In genomic region chr16:5168829-5169228, GRCm38 (mm10) we compare ENCODE assay signal across 18 mouse cellular contexts. TPM values are rescaled to one million over a fixed set of nuclear protein-coding genes. Genes with fewer than 3 reads are reported as not detected.
DNase-seq lines count a peak whose midpoint lies in the region; ATAC-seq lines count a peak whose summit lies in the region.
"Had no signal": no experiment of that assay in that cellular context is flagged by ENCODE, and none has a peak within 500 bp of the region (broad histone marks: within the 10 kb centered on the region; RNA-seq: fewer than 3 reads in every experiment).

No protein-coding gene starts in this region.

- peaks cover 10% of the 10 kb centered on the region for H3K9me3 ChIP-seq in megakaryocyte, embryonic 14.5 days
- no peaks in the 10 kb centered on the region for H3K9me3 ChIP-seq in hindbrain, embryonic 16.5 days (ENCODE audit: control insufficient read depth, low read length)
- H3K9me3 ChIP-seq: forebrain, embryonic 15.5 days; midbrain, embryonic 12.5 days had no signal

- H3K4me2 ChIP-seq in hindbrain, embryonic 16.5 days (ENCODE audit: low read length): no peak overlapping the region
- H3K4me2 ChIP-seq: forebrain, embryonic 15.5 days; midbrain, embryonic 12.5 days had no signal

- H3K4me3 ChIP-seq in megakaryocyte, embryonic 14.5 days (replicated peaks): peak overlapping the region; percentile 65
- no peak overlapping the region for H3K4me3 ChIP-seq in hindbrain, embryonic 16.5 days (ENCODE audit: low read length)
- H3K4me3 ChIP-seq: forebrain, embryonic 15.5 days; midbrain, embryonic 12.5 days had no signal

- peaks cover 55% of the 10 kb centered on the region for H3K4me1 ChIP-seq in megakaryocyte, embryonic 14.5 days
- H3K4me1 ChIP-seq in hindbrain, embryonic 16.5 days (ENCODE audit: control insufficient read depth, insufficient read depth, low read depth, low read length): no peaks in the 10 kb centered on the region
- H3K4me1 ChIP-seq: forebrain, embryonic 15.5 days; midbrain, embryonic 12.5 days had no signal

- no peaks in the 10 kb centered on the region for H3K36me3 ChIP-seq in megakaryocyte, embryonic 14.5 days (replicated peaks; ENCODE audit: low read length)
- no peaks in the 10 kb centered on the region for H3K36me3 ChIP-seq in hindbrain, embryonic 16.5 days (ENCODE audit: control insufficient read depth, insufficient read depth, low read length)
- H3K36me3 ChIP-seq: forebrain, embryonic 15.5 days; midbrain, embryonic 12.5 days had no signal

- WGBS in hindbrain, embryonic 16.5 days: 82% methylated on average over 5 of the region's 5 CpGs

- ATAC-seq in megakaryocyte, adult 5-6 weeks (ENCODE audit: poor library complexity, severe bottlenecking): no peak
- ATAC-seq in hindbrain, embryonic 16.5 days: no peak
- ATAC-seq: CD4-positive, CD25-positive, alpha-beta regulatory T cell, adult 4 months; forebrain, embryonic 15.5 days had no signal

- DNase-seq in gastrocnemius, adult 18-20 months (ENCODE audit: low spot score): peak; percentile 71
- DNase-seq in gastrocnemius, postnatal 4 days (ENCODE audit: low spot score in 2 of 2): no peak
- peak; percentile 53 to 67 for DNase-seq in heart, adult 9 months (ENCODE audit: low spot score in 2 of 2)
- peak; percentile 80 for DNase-seq in skeletal muscle tissue, adult 2 months (ENCODE audit: low read depth, low spot score)
- DNase-seq in layer of hippocampus, adult 11-12 months (ENCODE audit: low spot score): no peak
- DNase-seq: embryo, embryonic 11 days; kidney, postnatal 25 days; layer of hippocampus, postnatal 36 days; thymus, postnatal 36 days had no signal

- H3K27ac ChIP-seq in hindbrain, embryonic 16.5 days (ENCODE audit: low read depth, low read length): no peak overlapping the region
- H3K27ac ChIP-seq: forebrain, embryonic 15.5 days; liver, embryonic 14.5 days; midbrain, embryonic 12.5 days had no signal

- H3K9ac ChIP-seq in hindbrain, embryonic 16.5 days (ENCODE audit: low read depth, low read length): no peak overlapping the region
- H3K9ac ChIP-seq: forebrain, embryonic 15.5 days; liver, embryonic 14.5 days; midbrain, embryonic 12.5 days had no signal

- peaks cover 15% of the 10 kb centered on the region for H3K27me3 ChIP-seq in megakaryocyte, embryonic 14.5 days (replicated peaks)
- H3K27me3 ChIP-seq in hindbrain, embryonic 16.5 days (replicated peaks; ENCODE audit: control insufficient read depth, insufficient read depth, low read length): no peaks in the 10 kb centered on the region
- H3K27me3 ChIP-seq: forebrain, embryonic 15.5 days; midbrain, embryonic 12.5 days had no signal

RNA-seq across cellular contexts. Expression of gene Sec14l5, which starts 21.9 kb away (rescaled TPM):
- 10 to 100 TPM; 10.9 to 12.9 TPM for total RNA-seq in gastrocnemius, adult 18-20 months (2021)
- 1 to 10 TPM; 5.7 to 7.3 TPM for total RNA-seq in gastrocnemius, postnatal 4 days (2021)
- polyA plus RNA-seq in megakaryocyte, embryonic 14.5 days (2012; ENCODE audit: insufficient read depth, low replicate concordance): 0.71 TPM in 1 of 2 replicates, not detected in the other
- total RNA-seq in megakaryocyte, adult 5-6 weeks (2015): not detected in 2 replicates
- total RNA-seq in megakaryocyte, adult 5-6 weeks (2017): not detected in 2 replicates
- 0.15 and 0.27 TPM in 2 replicates for polyA plus RNA-seq in hindbrain, embryonic 16.5 days (2015; fragmentation: Nextera tagmentation; extraction: Ambion mirVana)
- polyA plus RNA-seq: CD4-positive, CD25-positive, alpha-beta regulatory T cell, adult 4 months; limb, embryonic 11.5 days; small intestine, adult 2 months had no signal

RNA-seq across cellular contexts. Expression of gene Nagpa, which starts 35.0 kb away (rescaled TPM):
- 1 to 10 TPM; 6.9 TPM for total RNA-seq in gastrocnemius, adult 18-20 months (2021)
- total RNA-seq in gastrocnemius, postnatal 4 days (2021): 10 to 100 TPM in 1 of 2 experiments, 1 to 10 TPM in 1; 7.6 to 10.5 TPM
- 23.9 and 25.4 TPM in 2 replicates for polyA plus RNA-seq in megakaryocyte, embryonic 14.5 days (2012; ENCODE audit: insufficient read depth, low replicate concordance)
- total RNA-seq in megakaryocyte, adult 5-6 weeks (2015): 42.5 and 43.5 TPM in 2 replicates
- 74.9 and 76.1 TPM in 2 replicates for total RNA-seq in megakaryocyte, adult 5-6 weeks (2017)
- 11.9 and 14.9 TPM in 2 replicates for polyA plus RNA-seq in hindbrain, embryonic 16.5 days (2015; fragmentation: Nextera tagmentation; extraction: Ambion mirVana)

RNA-seq across cellular contexts. Expression of gene Ppl, which starts 36.6 kb away (rescaled TPM):
- 1 to 10 TPM; 3.1 to 3.6 TPM for total RNA-seq in gastrocnemius, adult 18-20 months (2021)
- total RNA-seq in gastrocnemius, postnatal 4 days (2021): under 1 TPM; 0.42 to 0.44 TPM
- not detected in 2 replicates for polyA plus RNA-seq in megakaryocyte, embryonic 14.5 days (2012; ENCODE audit: insufficient read depth, low replicate concordance)
- total RNA-seq in megakaryocyte, adult 5-6 weeks (2015): not detected in 2 replicates
- not detected in 2 replicates for total RNA-seq in megakaryocyte, adult 5-6 weeks (2017)
- 0.07 and 0.16 TPM in 2 replicates for polyA plus RNA-seq in hindbrain, embryonic 16.5 days (2015; fragmentation: Nextera tagmentation; extraction: Ambion mirVana)

RNA-seq across cellular contexts. Expression of gene AU021092, which starts 53.3 kb away (rescaled TPM):
- 1 to 10 TPM; 2.6 to 3.8 TPM for total RNA-seq in gastrocnemius, adult 18-20 months (2021)
- 1 to 10 TPM; 8.1 to 8.2 TPM for total RNA-seq in gastrocnemius, postnatal 4 days (2021)
- not detected in 2 replicates for polyA plus RNA-seq in megakaryocyte, embryonic 14.5 days (2012; ENCODE audit: insufficient read depth, low replicate concordance)
- total RNA-seq in megakaryocyte, adult 5-6 weeks (2015): not detected in 2 replicates
- not detected in 2 replicates for total RNA-seq in megakaryocyte, adult 5-6 weeks (2017)
- polyA plus RNA-seq in hindbrain, embryonic 16.5 days (2015; fragmentation: Nextera tagmentation; extraction: Ambion mirVana): 15.7 and 16.6 TPM in 2 replicates
- polyA plus RNA-seq: CD4-positive, CD25-positive, alpha-beta regulatory T cell, adult 4 months had no signal

Comparison
In these comparisons a context has a peak if more than half of its experiments do, and no peak if none do; other contexts are left out.
1. DNase-seq: peak in gastrocnemius, adult 18-20 months (single experiment), heart, adult 9 months (2 of 2) and skeletal muscle tissue, adult 2 months (single experiment); none in gastrocnemius, postnatal 4 days (0 of 2) and layer of hippocampus, adult 11-12 months (single experiment).
2. RNA of gene Sec14l5, which starts 21.9 kb away (total RNA-seq): 10.9 to 12.9 TPM in gastrocnemius, adult 18-20 months and 5.7 to 7.3 TPM in gastrocnemius, postnatal 4 days; not detected in megakaryocyte, adult 5-6 weeks; every median in the first group is over 4 times any median in the second.